Mouse (Mus musculus) stomach, embryonic 14.5 days (tissue): Measurements from ENCODE around the gene Trp53bp1. TPM values are rescaled to one million over a fixed set of nuclear protein-coding genes. Genes with fewer than 3 reads are reported as not detected.

Source experiments
- ATAC-seq: fragments of 200-750 bp; cut with Nextera tagmentation; 2 replicates; pipeline ENCODE4 v1.8.0; 2017; ENCODE audit warnings: low read depth, moderate TSS enrichment; ENCODE audit not compliant: insufficient number of reproducible peaks, insufficient read depth, low FRiP score
- H3K27ac ChIP-seq: fragments of 300-500 bp; sonication (generic); 2 replicates; pipeline ENCODE4 v1.5.1; 2014; ENCODE audit warnings: mild to moderate bottlenecking, low read length, moderate library complexity, mixed read lengths
- H3K27me3 ChIP-seq: fragments of 300-500 bp; sonication (generic); 2 replicates; pipeline ENCODE4 v1.6.1; 2014; ENCODE audit warnings: low read length, control low read depth, mixed read lengths; ENCODE audit not compliant: control insufficient read depth, insufficient read depth
- H3K36me3 ChIP-seq: fragments of 300-500 bp; sonication (generic); 2 replicates; pipeline ENCODE4 v1.6.1; 2014; ENCODE audit warnings: mild to moderate bottlenecking, control low read depth, low read length, moderate library complexity, mixed read lengths; ENCODE audit not compliant: control insufficient read depth, insufficient read depth
- H3K4me1 ChIP-seq: fragments of 300-500 bp; sonication (generic); 2 replicates; pipeline ENCODE4 v1.6.1; 2014; ENCODE audit warnings: low read length, control low read depth, mixed read lengths; ENCODE audit not compliant: control insufficient read depth, insufficient read depth
- H3K4me2 ChIP-seq: fragments of 300-500 bp; sonication (generic); replicated peaks from 2 replicates; pipeline ENCODE4 v1.6.1; 2014; ENCODE audit warnings: low read depth, low read length, control low read depth
- H3K4me3 ChIP-seq: fragments of 300-500 bp; sonication (generic); 2 replicates; pipeline ENCODE4 v1.5.1; 2014; ENCODE audit warnings: low read depth, low read length, control low read depth
- H3K9ac ChIP-seq: fragments of 300-500 bp; sonication (generic); replicated peaks from 2 replicates; pipeline ENCODE4 v1.6.1; 2014; ENCODE audit warnings: low read depth, mild to moderate bottlenecking, control low read depth, low read length, moderate library complexity, mixed read lengths
- H3K9me3 ChIP-seq: fragments of 300-500 bp; sonication (generic); 2 replicates; pipeline ENCODE4 v1.6.1; 2016; ENCODE audit warnings: low read depth, low read length, control low read depth; ENCODE audit not compliant: control insufficient read depth
- WGBS: fragments of 180-500 bp; shearing (Covaris S2); extraction: QIAGEN DNeasy Blood & Tissue Kit; methylation state at CpG from one replicate; pipeline ENCODE4 v1.1.7; 2014; 5-methylcytosine and 5-hydroxymethylcytosine counted together
- polyA plus RNA-seq: library from polyadenylated mRNA; unstranded; fragments of >200 nt; fragmentation: Nextera tagmentation; extraction: Ambion mirVana; gene quantifications from 2 replicates; pipeline ENCODE4 v1.2.1, GENCODE M21; 2014

The Trp53bp1 gene
- polyA plus RNA-seq, 1 experiment from 2014 or later: 86.0 TPM

DNA sequence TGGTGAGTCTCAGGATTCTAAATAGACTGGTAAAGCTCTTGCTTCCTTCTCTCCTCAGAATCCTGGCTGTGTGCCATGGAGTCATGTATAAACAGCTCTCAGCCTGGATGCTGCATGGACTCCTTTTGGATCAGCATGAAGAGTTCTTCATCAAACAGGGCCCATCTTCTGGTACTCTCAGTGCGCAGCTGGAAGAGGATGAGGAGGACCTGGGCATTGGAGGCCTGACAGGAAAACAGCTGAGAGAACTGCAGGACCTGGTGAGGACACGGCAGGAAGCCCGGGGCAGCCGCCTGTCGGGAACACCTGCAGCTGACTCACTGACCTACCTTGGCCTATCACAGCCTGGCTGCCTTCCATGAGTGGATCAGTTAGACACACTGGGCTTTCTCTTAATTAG, 87.8 kb downstream of the Trp53bp1 start:
- no peak overlapping the region for H3K9ac ChIP-seq
- no peak overlapping the region for H3K4me2 ChIP-seq
- H3K9me3 ChIP-seq: no peaks in the 10 kb centered on the region
- no peak overlapping the region for H3K4me3 ChIP-seq
- no peaks in the 10 kb centered on the region for H3K27me3 ChIP-seq
- 85% methylated on average over 5 of the region's 5 CpGs for WGBS
- H3K36me3 ChIP-seq: peaks cover 56% of the 10 kb centered on the region
- no peak overlapping the region for H3K27ac ChIP-seq
- no peak for ATAC-seq
- no peaks in the 10 kb centered on the region for H3K4me1 ChIP-seq

DNA sequence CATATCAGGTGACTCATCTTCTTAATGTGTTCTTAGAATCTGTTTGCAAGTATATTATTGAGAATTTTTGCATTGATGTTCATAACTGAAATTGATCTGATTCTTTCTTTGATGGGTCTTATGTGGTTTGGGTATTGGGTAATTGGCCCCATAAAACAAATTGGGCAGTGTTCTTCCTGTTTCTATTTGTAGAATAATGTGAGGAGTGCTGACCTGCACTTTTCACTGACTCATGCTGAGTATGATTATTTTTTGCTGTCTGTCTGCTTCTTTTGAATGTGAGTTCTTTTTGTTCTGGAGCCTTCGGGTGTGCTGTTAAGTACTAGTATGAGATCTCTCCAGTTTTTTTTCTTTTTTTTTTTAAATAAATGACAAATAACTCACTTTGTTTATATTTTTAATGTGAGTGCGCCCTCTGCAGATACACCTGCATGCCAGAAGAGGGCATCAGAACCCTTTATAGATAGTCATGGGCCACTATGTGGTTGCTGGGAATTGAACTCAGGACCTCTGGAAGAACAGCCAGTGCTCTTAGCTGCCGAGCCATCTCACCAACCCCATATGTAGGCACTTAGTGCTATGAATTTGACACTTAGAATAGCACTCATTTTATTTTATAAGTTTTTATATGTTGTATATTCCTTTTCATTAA, 92.3 kb downstream of the Trp53bp1 start:
- H3K27ac ChIP-seq: no peak overlapping the region
- ATAC-seq: no peak
- no peaks in the 10 kb centered on the region for H3K9me3 ChIP-seq
- no peaks in the 10 kb centered on the region for H3K27me3 ChIP-seq
- H3K36me3 ChIP-seq: peaks cover 51% of the 10 kb centered on the region
- H3K4me2 ChIP-seq: no peak overlapping the region
- H3K4me3 ChIP-seq: no peak overlapping the region
- H3K4me1 ChIP-seq: no peaks in the 10 kb centered on the region
- 95% methylated on average over 3 of the region's 3 CpGs for WGBS
- no peak overlapping the region for H3K9ac ChIP-seq

DNA sequence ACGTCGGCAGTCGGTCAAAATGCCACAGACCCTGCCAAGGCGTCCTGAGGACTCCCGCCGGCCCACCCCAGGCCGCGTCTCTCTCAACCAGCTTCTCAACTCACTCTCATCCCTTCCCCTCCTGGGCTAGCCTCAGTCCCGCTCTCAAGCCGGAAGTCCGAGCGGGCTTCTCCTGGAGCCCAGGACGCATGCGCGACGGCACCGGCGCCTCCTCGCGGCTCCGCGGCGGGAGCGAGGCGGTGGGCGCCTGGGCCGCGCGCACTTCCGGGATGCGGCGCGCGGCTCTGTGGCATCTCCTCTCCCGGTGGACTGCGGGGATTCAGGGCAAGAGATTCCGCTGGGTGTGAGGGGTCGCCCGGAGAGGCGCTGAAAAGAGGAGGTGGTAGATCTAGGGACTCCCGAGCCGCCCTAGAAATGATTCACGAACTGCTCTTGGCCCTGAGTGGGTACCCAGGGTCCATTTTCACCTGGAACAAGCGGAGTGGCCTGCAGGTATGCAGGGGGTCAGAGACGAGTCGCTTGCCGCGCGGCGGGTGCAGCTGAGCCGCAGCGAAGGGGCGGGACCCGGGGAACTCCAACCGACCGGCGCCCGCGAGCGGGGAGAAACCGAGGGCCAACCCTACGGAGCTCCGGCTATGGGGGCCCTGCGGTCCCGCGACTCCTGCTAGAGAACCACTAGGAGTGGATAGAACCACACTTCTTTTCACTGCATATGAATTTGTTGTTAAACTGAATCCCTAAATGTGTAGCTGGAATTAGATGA, 100.0 kb downstream of the Trp53bp1 start, which contains the start of gene Zscan29:
TSS of gene Zscan29 (minus strand) at position 146 of the 763 bp plus-strand sequence.
- no peaks in the 10 kb centered on the region for H3K9me3 ChIP-seq
- peak; percentile 93 for ATAC-seq
- H3K36me3 ChIP-seq: peaks cover 16% of the 10 kb centered on the region
- H3K9ac ChIP-seq: peak within 1 kb of the TSS; percentile 52
- WGBS: under 1% methylated on average over 66 of the region's 66 CpGs
- peak within 1 kb of the TSS; percentile 88 for H3K4me2 ChIP-seq
- H3K27ac ChIP-seq: peak within 1 kb of the TSS; percentile 66
- H3K4me1 ChIP-seq: peaks cover 14% of the 10 kb centered on the region
- H3K4me3 ChIP-seq: peak within 1 kb of the TSS; percentile 93
- H3K27me3 ChIP-seq: no peaks in the 10 kb centered on the region

DNA sequence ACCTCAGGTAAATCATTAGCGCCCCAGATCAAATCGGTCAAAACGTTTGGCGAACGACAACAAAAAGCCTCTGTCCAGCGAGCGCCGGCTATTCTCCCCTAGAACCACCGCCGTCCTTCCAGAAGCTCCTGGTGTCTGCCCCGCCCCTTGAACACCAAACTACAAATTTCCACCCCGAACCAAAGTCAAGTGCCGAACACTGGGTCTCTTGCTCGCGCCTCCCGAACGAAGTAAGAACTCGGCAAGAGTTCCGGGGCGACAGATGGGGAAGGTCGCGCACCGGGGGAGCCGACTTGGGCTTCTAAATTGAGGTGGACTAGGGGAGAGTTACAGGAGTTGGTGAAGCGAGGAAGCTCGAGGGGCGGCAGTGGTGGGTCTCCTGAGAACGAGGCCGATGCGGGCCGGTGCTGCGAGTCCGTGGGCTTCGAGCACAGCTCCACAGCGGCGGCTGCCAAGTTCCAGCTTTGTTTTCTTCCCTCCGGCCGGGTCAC, 100.7 kb downstream of the Trp53bp1 start, which contains the start of gene Tubgcp4:
TSS of gene Tubgcp4 (plus strand) at position 174 of the 491 bp plus-strand sequence.
- peak; percentile 7; the same call in 1 of the 2 replicates for ATAC-seq
- peak within 1 kb of the TSS; percentile 93 for H3K4me3 ChIP-seq
- no peaks in the 10 kb centered on the region for H3K27me3 ChIP-seq
- WGBS: under 1% methylated on average over 38 of the region's 38 CpGs
- peaks cover 21% of the 10 kb centered on the region for H3K36me3 ChIP-seq
- H3K4me1 ChIP-seq: peaks cover 14% of the 10 kb centered on the region
- H3K27ac ChIP-seq: peak within 1 kb of the TSS; percentile 66
- peak within 1 kb of the TSS; percentile 52 for H3K9ac ChIP-seq
- no peaks in the 10 kb centered on the region for H3K9me3 ChIP-seq
- peak within 1 kb of the TSS; percentile 88 for H3K4me2 ChIP-seq

GRCm38 (mm10) chr2:121169902-121170301, 101.3 kb downstream of the Trp53bp1 start:
- H3K9ac ChIP-seq: peak overlapping the region; percentile 52
- H3K36me3 ChIP-seq: peaks cover 21% of the 10 kb centered on the region
- H3K9me3 ChIP-seq: no peaks in the 10 kb centered on the region
- 4% methylated on average over 9 of the region's 9 CpGs for WGBS
- peaks cover 14% of the 10 kb centered on the region for H3K4me1 ChIP-seq
- H3K4me2 ChIP-seq: peak overlapping the region; percentile 88
- ATAC-seq: no peak
- H3K27me3 ChIP-seq: no peaks in the 10 kb centered on the region
- peak overlapping the region; percentile 93 for H3K4me3 ChIP-seq
- peak overlapping the region; percentile 66; the same call in 1 of the 2 replicates for H3K27ac ChIP-seq

GRCm38 (mm10) chr2:121169173-121169572, 102.0 kb downstream of the Trp53bp1 start:
- H3K4me1 ChIP-seq: peaks cover 14% of the 10 kb centered on the region
- WGBS: 42% methylated on average over 4 of the region's 4 CpGs
- no peak for ATAC-seq

DNA sequence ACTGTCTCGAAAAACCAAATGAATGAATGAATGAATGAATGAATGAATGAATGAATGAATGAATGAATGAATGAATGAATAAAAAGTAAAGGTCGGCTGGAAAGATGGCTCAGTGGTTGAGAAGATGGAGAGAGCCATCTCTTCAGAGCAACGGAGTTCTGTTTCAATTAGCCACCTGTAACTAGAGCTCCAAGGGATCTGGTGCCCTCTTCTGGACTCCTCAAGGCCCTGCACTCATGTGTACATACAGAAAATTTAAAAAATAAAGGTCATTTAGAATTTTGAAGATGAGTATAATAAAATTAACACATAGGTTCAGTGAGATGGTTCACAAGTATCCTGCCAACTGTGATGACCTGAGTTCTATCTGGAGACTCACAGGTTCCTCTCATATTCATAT, 118.1 kb downstream of the Trp53bp1 start:
- WGBS: 89% methylated on average over 3 of the region's 3 CpGs
- Histone ChIP-seq H3K9me3 (no peaks in the 10 kb centered on the region), H3K27me3 (no peaks in the 10 kb centered on the region), H3K4me3 (no peak overlapping the region), H3K36me3 (peaks cover 14% of the 10 kb centered on the region), H3K27ac (no peak overlapping the region), H3K4me2 (no peak overlapping the region), H3K4me1 (no peaks in the 10 kb centered on the region), H3K9ac (no peak overlapping the region)
- ATAC-seq: no peak

More at GRCm38 (mm10) chr2:121169173-121169572, 102.0 kb downstream of the Trp53bp1 start:
- Histone ChIP-seq H3K36me3 (peaks cover 16% of the 10 kb centered on the region), H3K9ac (peak overlapping the region; percentile 52; the same call in 1 of the 2 replicates), H3K27me3 (no peaks in the 10 kb centered on the region), H3K27ac (no peak overlapping the region), H3K9me3 (no peaks in the 10 kb centered on the region), H3K4me2 (peak overlapping the region; percentile 88), H3K4me3 (peak overlapping the region; percentile 93)

GRCm38 (mm10) chr2:121149679-121150078, 121.5 kb downstream of the Trp53bp1 start:
- Histone ChIP-seq H3K27ac (no peak overlapping the region), H3K36me3 (peaks cover 20% of the 10 kb centered on the region), H3K9ac (no peak overlapping the region), H3K9me3 (no peaks in the 10 kb centered on the region), H3K4me1 (no peaks in the 10 kb centered on the region), H3K27me3 (no peaks in the 10 kb centered on the region), H3K4me3 (no peak overlapping the region), H3K4me2 (no peak overlapping the region)
- 87% methylated on average over 5 of the region's 5 CpGs for WGBS
- ATAC-seq: no peak
